Mouse (Mus musculus) kidney, embryonic 16.5 days (tissue): Measurements from ENCODE around the gene Diras1. TPM values are rescaled to one million over a fixed set of nuclear protein-coding genes. Genes with fewer than 3 reads are reported as not detected.

Source experiments
- ATAC-seq: fragments of 200-750 bp; cut with Nextera tagmentation; 2 replicates; pipeline ENCODE4 v1.8.0; 2017; ENCODE audit warnings: moderate TSS enrichment; ENCODE audit not compliant: low FRiP score, low TSS enrichment
- H3K27ac ChIP-seq: fragments of 300-500 bp; sonication (generic); 2 replicates; pipeline ENCODE4 v1.5.1; 2014; ENCODE audit warnings: low read length
- H3K27me3 ChIP-seq: fragments of 300-500 bp; sonication (generic); 2 replicates; pipeline ENCODE4 v1.6.1; 2014; ENCODE audit warnings: low read length, control low read depth, mixed read lengths; ENCODE audit not compliant: insufficient read depth
- H3K36me3 ChIP-seq: fragments of 300-500 bp; sonication (generic); 2 replicates; pipeline ENCODE4 v1.6.1; 2014; ENCODE audit warnings: low read length, control low read depth, mixed read lengths; ENCODE audit not compliant: insufficient read depth
- H3K4me1 ChIP-seq: fragments of 300-500 bp; sonication (generic); 2 replicates; pipeline ENCODE4 v1.6.1; 2014; ENCODE audit warnings: low read length, control low read depth, mixed read lengths; ENCODE audit not compliant: insufficient read depth
- H3K4me2 ChIP-seq: fragments of 300-500 bp; sonication (generic); replicated peaks from 2 replicates; pipeline ENCODE4 v1.6.1; 2014; ENCODE audit warnings: low read depth, low read length
- H3K4me3 ChIP-seq: fragments of 300-500 bp; sonication (generic); 2 replicates; pipeline ENCODE4 v1.5.1; 2014; ENCODE audit warnings: mild to moderate bottlenecking, low read length
- H3K9ac ChIP-seq: fragments of 300-500 bp; sonication (generic); replicated peaks from 2 replicates; pipeline ENCODE4 v1.6.1; 2014; ENCODE audit warnings: low read length
- H3K9me3 ChIP-seq: fragments of 300-500 bp; sonication (generic); 2 replicates; pipeline ENCODE4 v1.6.1; 2016; ENCODE audit warnings: low read length, control low read depth
- WGBS: fragments of 180-500 bp; shearing (Covaris S2); extraction: QIAGEN DNeasy Blood & Tissue Kit; methylation state at CpG from one replicate; pipeline ENCODE4 v1.1.7; 2014; 5-methylcytosine and 5-hydroxymethylcytosine counted together
- polyA plus RNA-seq: library from polyadenylated mRNA; unstranded; fragments of >200 nt; fragmentation: Nextera tagmentation; extraction: Ambion mirVana; gene quantifications from 2 replicates; pipeline ENCODE4 v1.2.1, GENCODE M21; 2015

The Diras1 gene
- polyA plus RNA-seq, 1 experiment from 2014 or later, result 0.11 TPM

DNA sequence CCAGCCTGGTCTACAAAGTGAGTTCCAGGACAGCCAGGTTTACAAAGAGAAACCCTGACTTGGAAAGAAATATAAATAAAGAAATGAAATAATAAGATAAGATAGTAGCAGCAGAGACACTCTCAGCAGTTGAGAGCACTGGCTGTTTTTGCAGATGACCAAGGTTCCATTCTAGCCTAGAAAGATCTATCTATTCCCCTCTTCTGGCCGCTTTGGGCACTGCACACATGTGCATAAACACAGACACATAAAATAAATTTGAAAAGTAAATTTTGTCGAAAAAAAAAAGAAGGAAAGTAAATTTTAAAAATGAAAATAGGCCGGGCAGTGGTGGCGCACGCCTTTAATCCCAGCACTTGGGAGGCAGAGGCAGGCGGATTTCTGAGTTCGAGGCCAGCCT, 10.8 kb upstream of the Diras1 start:
- H3K27ac ChIP-seq, result no peak overlapping the region
- H3K36me3 ChIP-seq, result peaks cover 5% of the 10 kb centered on the region; the same call in 1 of the 2 replicates
- no peak overlapping the region for H3K4me2 ChIP-seq
- 0 out of 2 replicates have a peak, but pooled peaks cover 5% of the 10 kb centered on the region for H3K4me1 ChIP-seq
- H3K27me3 ChIP-seq, result no peaks in the 10 kb centered on the region
- ATAC-seq, result no peak
- WGBS, result 76% methylated on average over 7 of the region's 7 CpGs
- no peaks in the 10 kb centered on the region for H3K9me3 ChIP-seq
- no peak overlapping the region for H3K9ac ChIP-seq
- no peak overlapping the region for H3K4me3 ChIP-seq

DNA sequence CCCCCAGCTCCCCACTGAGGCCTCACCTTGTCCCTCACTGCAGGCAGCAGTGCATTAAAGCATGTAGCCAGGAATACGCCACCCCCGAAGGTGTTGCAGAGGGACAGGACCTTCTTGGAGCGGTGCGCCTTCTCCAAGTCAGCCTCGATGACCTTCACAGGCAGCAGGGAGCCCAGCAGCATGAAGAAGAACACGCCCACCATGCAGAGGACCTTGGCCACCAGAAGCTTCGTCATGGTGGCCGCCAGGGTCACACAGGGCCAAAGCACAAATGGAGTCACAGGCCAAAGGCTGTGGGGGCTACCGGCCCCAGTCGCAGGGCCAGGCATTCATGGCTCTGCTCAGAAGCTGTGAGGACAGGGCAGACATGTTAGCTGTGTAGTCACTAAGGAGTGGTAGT, 8.1 kb upstream of the Diras1 start:
- Histone ChIP-seq H3K4me2 (no peak overlapping the region), H3K9ac (no peak overlapping the region), H3K4me3 (no peak overlapping the region), H3K27me3 (no peaks in the 10 kb centered on the region), H3K9me3 (no peaks in the 10 kb centered on the region), H3K27ac (no peak overlapping the region), H3K4me1 (0 out of 2 replicates have a peak, but pooled peaks cover 5% of the 10 kb centered on the region), H3K36me3 (peaks cover 14% of the 10 kb centered on the region; the same call in 1 of the 2 replicates)
- ATAC-seq, result no peak
- WGBS, result 68% methylated on average over 10 of the region's 10 CpGs

DNA sequence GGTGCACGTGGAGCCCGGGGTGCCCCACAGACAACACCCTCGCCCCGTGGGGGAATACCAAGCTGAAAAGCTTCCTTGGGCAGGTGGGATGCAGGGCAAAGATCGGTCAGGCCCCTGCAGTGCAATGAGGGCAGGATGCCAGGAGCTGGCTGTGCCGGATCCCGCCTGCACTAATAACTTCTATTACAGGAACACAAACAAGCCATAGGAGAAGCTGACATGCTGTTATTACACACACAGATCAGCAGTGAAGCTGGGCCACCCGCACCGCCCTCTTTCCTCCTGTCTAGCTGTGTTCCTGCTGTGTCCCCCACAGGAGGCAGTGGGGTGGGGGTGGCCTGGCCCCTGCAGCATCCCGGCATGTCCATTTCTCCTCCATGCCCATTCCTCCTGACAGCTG, 3.6 kb upstream of the Diras1 start:
- 72% methylated on average over 10 of the region's 10 CpGs for WGBS
- Histone ChIP-seq H3K9me3 (no peaks in the 10 kb centered on the region), H3K36me3 (peaks cover 14% of the 10 kb centered on the region; the same call in 1 of the 2 replicates), H3K27me3 (peaks cover 17% of the 10 kb centered on the region), H3K27ac (no peak overlapping the region), H3K9ac (no peak overlapping the region), H3K4me3 (no peak overlapping the region), H3K4me1 (0 out of 2 replicates have a peak, but pooled peaks cover 3% of the 10 kb centered on the region), H3K4me2 (no peak overlapping the region)
- ATAC-seq, result no peak

DNA sequence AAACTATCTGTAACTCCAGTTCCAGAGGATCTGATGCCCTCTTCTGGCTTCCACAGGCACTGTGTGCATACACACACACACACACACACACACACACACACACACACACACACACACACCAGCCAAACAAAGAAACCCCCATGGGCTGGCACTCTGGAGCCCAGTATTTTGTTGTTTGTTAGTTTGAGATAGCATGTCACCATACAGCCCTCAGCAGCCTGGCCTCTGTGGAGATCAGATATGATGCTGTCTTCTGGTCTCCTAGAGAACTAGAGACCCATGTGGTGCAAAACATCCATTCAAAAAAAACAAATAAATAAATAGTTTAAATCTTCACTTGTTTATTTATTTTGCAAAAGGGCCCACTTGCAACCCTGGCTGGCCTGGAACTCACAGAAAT, 2.8 kb upstream of the Diras1 start:
- H3K27me3 ChIP-seq, result peaks cover 17% of the 10 kb centered on the region
- no peak overlapping the region for H3K9ac ChIP-seq
- no peak overlapping the region for H3K4me3 ChIP-seq
- no peaks in the 10 kb centered on the region for H3K9me3 ChIP-seq
- H3K4me2 ChIP-seq, result no peak overlapping the region
- H3K27ac ChIP-seq, result no peak overlapping the region
- H3K4me1 ChIP-seq, result 0 out of 2 replicates have a peak, but pooled peaks cover 3% of the 10 kb centered on the region
- no peak for ATAC-seq
- H3K36me3 ChIP-seq, result peaks cover 14% of the 10 kb centered on the region; the same call in 1 of the 2 replicates

DNA sequence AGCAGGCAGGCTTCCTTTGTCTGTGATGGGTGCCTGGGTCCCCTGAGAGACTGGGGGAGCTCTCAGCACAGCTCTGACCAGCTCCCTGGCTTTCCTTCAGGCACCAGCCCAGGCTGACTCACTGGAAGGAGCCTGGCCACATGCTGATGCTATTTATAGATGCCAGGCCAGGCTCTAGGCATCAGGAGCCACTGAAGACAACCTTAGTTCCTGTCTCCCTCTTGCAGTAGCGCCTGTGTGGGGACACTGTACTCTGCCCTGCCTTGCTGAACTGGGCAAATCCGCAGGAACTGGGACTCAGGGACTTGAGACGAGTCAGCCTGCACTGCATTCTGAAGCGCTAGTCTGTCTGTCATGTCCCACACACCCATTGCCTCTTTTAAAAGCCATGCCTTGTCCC, 1.9 kb upstream of the Diras1 start:
- peaks cover 18% of the 10 kb centered on the region for H3K27me3 ChIP-seq
- ATAC-seq, result no peak
- peaks cover 11% of the 10 kb centered on the region; the same call in 1 of the 2 replicates for H3K36me3 ChIP-seq
- H3K9ac ChIP-seq, result no peak overlapping the region
- H3K4me2 ChIP-seq, result no peak overlapping the region
- no peak overlapping the region for H3K27ac ChIP-seq
- 0 out of 2 replicates have a peak, but pooled peaks cover 3% of the 10 kb centered on the region for H3K4me1 ChIP-seq
- H3K9me3 ChIP-seq, result no peaks in the 10 kb centered on the region
- no peak overlapping the region for H3K4me3 ChIP-seq
- 74% methylated on average over 4 of the region's 4 CpGs for WGBS

DNA sequence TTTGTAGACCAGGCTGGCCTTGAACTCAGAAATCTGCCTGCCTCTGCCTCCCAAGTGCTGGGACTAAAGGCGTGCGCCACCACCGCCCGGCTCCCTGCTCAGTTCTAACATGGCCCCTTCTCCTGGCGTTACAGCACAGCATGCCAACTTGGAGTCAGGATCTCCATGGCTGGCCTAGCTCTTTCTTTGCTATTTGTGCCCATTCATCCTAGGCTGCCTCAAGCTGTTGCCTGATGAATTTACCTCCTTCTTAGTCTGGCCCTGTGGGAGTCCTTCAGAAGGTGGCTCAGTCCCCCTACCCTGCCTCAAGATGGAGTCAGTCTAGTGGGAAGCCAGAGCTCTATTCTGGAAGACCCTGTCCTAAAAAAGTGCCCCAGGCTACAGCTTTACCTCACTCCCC, 1.4 kb upstream of the Diras1 start:
- Histone ChIP-seq H3K4me1 (0 out of 2 replicates have a peak, but pooled peaks cover 3% of the 10 kb centered on the region), H3K36me3 (peaks cover 11% of the 10 kb centered on the region; the same call in 1 of the 2 replicates), H3K4me2 (no peak overlapping the region), H3K27me3 (peaks cover 22% of the 10 kb centered on the region), H3K9me3 (no peaks in the 10 kb centered on the region), H3K9ac (no peak overlapping the region), H3K27ac (no peak overlapping the region), H3K4me3 (no peak overlapping the region)
- WGBS, result 93% methylated on average over 5 of the region's 5 CpGs
- ATAC-seq, result no peak

DNA sequence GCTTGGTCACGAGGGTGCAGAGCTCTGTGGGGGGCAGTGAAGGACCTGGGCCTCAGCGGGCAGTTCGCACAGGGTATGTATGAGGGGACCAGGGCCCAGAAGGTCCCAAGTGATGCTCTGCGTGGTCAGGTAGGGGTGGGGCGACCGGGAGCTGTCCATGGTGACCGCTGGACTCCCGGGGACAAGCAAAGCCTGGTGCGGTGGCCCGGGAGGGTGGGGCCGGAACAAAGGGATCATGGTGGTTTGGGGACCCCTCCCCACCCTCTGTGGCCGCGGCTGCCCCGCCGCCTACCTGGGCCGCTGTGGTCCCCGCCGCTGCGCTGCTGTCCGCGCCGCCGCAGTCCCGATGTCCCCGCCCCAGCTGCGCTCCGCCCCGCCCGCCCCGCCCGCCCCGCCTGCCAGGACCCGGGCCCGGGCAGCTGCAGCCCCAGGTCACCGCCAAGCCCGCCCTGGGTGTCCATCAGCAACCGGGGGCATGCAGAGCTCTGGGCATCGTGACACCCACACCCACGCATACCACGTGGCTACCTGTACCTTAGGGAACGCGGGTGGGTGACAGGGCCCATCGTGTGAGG, 328 bp downstream of the Diras1 start:
- H3K27me3 ChIP-seq, result peaks cover 29% of the 10 kb centered on the region
- H3K9me3 ChIP-seq, result no peaks in the 10 kb centered on the region
- H3K4me1 ChIP-seq, result 0 out of 2 replicates have a peak, but pooled peaks cover 3% of the 10 kb centered on the region
- WGBS, result 3% methylated on average over 26 of the region's 43 CpGs
- H3K4me3 ChIP-seq, result peak overlapping the region; percentile 19
- H3K36me3 ChIP-seq, result no peaks in the 10 kb centered on the region
- no peak overlapping the region for H3K27ac ChIP-seq
- ATAC-seq, result no peak
- H3K9ac ChIP-seq, result 0 out of 2 replicates have a peak overlapping the region, but pooled peaks have one; percentile 11
- H3K4me2 ChIP-seq, result peak overlapping the region; percentile 49

DNA sequence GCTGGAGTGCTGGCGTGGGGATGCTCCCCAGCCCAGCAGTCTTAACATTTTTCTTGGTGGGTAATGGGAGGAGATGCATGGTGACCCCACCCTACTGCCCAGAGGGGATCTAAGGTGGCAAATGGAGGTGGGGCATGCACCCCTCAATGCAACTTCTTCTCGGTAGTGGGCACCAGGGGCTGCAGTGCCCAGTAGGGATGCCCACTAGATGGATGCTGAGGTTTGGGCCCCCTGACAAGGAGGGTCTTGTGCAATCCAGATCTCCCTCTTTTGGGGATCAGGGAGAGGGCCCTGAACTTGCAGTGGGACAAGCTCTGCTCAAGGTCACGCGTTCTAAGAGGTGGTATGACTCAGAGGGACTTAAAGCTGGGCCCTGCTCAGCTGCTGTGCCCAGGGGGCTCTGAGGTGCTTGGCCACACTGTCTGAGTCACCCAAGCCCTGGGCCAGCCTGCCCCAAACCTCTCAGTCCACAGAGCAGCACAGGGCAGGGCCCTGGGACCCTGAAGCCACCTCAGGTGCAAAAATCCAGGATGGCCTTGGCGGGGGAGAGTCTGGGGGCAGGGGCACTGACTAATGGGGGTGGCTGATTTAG, 1.0 kb downstream of the Diras1 start:
- peaks cover 29% of the 10 kb centered on the region for H3K27me3 ChIP-seq
- no peaks in the 10 kb centered on the region for H3K36me3 ChIP-seq
- H3K9me3 ChIP-seq, result no peaks in the 10 kb centered on the region
- 69% methylated on average over 5 of the region's 5 CpGs for WGBS
- no peak overlapping the region for H3K27ac ChIP-seq
- H3K4me1 ChIP-seq, result 0 out of 2 replicates have a peak, but pooled peaks cover 3% of the 10 kb centered on the region
- no peak overlapping the region for H3K4me3 ChIP-seq
- H3K4me2 ChIP-seq, result no peak overlapping the region
- no peak overlapping the region for H3K9ac ChIP-seq
- no peak for ATAC-seq

DNA sequence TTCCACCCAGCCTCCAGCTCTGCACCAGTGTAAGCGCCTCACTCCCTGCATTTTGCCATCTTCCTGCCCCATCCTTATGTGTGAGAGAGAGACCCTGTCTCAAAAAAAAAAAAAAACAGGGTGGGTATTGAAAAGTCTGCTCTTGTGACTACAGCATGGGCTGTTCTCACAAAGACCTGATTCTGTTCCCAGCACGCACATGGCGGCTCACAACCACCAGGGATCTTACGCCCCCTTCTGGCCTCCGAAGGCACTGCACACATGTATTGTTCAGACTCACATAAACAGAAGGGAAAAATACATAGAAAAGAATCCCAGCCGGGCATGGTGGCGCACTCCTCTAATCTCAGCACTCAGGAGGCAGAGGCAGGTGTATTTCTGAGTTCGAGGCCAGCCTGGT, 2.7 kb downstream of the Diras1 start:
- no peak overlapping the region for H3K9ac ChIP-seq
- H3K27me3 ChIP-seq, result peaks cover 29% of the 10 kb centered on the region
- H3K4me2 ChIP-seq, result no peak overlapping the region
- H3K4me1 ChIP-seq, result 0 out of 2 replicates have a peak, but pooled peaks cover 3% of the 10 kb centered on the region
- ATAC-seq, result no peak
- no peak overlapping the region for H3K27ac ChIP-seq
- H3K36me3 ChIP-seq, result no peaks in the 10 kb centered on the region
- WGBS, result 75% methylated on average over 8 of the region's 8 CpGs
- no peaks in the 10 kb centered on the region for H3K9me3 ChIP-seq
- H3K4me3 ChIP-seq, result no peak overlapping the region

DNA sequence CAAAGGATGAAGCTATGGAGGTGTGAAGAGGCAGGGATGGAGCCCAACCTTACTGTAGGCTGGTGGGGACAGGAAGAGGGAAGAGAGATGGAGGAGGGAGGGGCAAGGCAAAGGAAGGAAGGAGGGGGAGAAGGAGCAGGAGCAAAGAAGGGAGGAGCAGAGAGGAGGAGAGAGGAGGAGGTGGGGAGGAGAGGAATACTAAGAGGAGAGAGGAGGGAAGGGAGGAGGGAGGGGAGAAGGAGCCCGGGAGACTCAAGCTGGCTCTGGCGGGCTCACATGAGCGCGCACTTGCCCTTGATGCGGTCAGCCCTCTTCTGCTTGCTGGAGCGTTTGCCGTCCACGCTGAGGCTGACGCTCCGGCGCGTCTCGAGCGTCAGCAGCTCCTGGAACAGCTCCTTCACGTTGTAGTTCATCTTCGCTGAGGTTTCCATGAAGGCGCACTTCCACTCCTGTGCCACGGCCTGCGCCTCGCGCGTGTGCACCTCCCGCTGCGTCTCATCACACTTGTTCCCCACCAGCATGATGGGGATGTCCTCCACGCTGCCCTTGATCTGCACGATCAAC, 3.8 kb downstream of the Diras1 start:
- Histone ChIP-seq H3K4me1 (0 out of 2 replicates have a peak, but pooled peaks cover 3% of the 10 kb centered on the region), H3K36me3 (no peaks in the 10 kb centered on the region), H3K27me3 (peaks cover 29% of the 10 kb centered on the region), H3K27ac (no peak overlapping the region), H3K9ac (no peak overlapping the region), H3K4me2 (peak overlapping the region; percentile 22; the same call in 1 of the 2 replicates), H3K4me3 (peak overlapping the region; percentile 2; the same call in 1 of the 2 replicates), H3K9me3 (no peaks in the 10 kb centered on the region)
- ATAC-seq, result peak; percentile 29; the same call in 1 of the 2 replicates
- WGBS, result 15% methylated on average over 26 of the region's 26 CpGs
